Mouse (Mus musculus): ENCODE data around the gene Igflr1.

The Igflr1 gene

GRCm38 (mm10) chr7:30615049-30615760 lies 50.0 kb downstream of the Igflr1 start:
- no peak for DNase-seq
